Mouse (Mus musculus) heart, adult 2 months (tissue): Measurements from ENCODE around the gene Igf2r. TPM values are rescaled to one million over a fixed set of nuclear protein-coding genes. Genes with fewer than 3 reads are reported as not detected.

Experiments
- DNase-seq, 2 experiments: peaks; one replicate each; pipeline ENCODE4 v3.0.0; 2021
- H3K27ac ChIP-seq: fragments of 200-600 bp; 2 replicates; pipeline ENCODE4 v1.8.1; 2022
- H3K27me3 ChIP-seq: fragments of 200-500 bp; 2 replicates; pipeline ENCODE4 v1.6.1; 2012; ENCODE audit warnings: mild to moderate bottlenecking, low read length, inconsistent platforms, mixed read lengths; ENCODE audit not compliant: control insufficient read depth, insufficient read depth
- H3K36me3 ChIP-seq: fragments of 200-500 bp; 2 replicates; pipeline ENCODE4 v1.6.1; 2012; ENCODE audit warnings: low read length, inconsistent platforms; ENCODE audit not compliant: control insufficient read depth, insufficient read depth
- H3K4me1 ChIP-seq: fragments of 200-500 bp; 2 replicates; pipeline ENCODE4 v1.6.1; 2011; ENCODE audit warnings: low read length; ENCODE audit not compliant: control insufficient read depth, insufficient read depth
- H3K4me3 ChIP-seq: fragments of 200-600 bp; 2 replicates; pipeline ENCODE4 v1.8.1; 2022
- H3K79me2 ChIP-seq: fragments of 200-500 bp; replicated peaks from 2 replicates; pipeline ENCODE4 v1.6.1; 2012; ENCODE audit warnings: mild to moderate bottlenecking, inconsistent platforms, low read length, moderate library complexity, mixed read lengths; ENCODE audit not compliant: control insufficient read depth, insufficient read depth
- H3K9ac ChIP-seq: fragments of 200-500 bp; 2 replicates; pipeline ENCODE4 v1.6.1; 2012; ENCODE audit warnings: low read depth, mild to moderate bottlenecking, control low read depth, inconsistent platforms, low read length, mixed read lengths
- CTCF ChIP-seq: fragments of 200-600 bp; IDR thresholded peaks from 2 replicates; pipeline ENCODE4 v1.8.1; 2022; ENCODE audit warnings: antibody characterized with exemption, mild to moderate bottlenecking, moderate library complexity
- EP300 ChIP-seq: fragments of 200-500 bp; IDR thresholded peaks from 2 replicates; pipeline ENCODE4 v1.6.1; 2011; ENCODE audit warnings: low read depth, low read length, control low read depth; ENCODE audit not compliant: insufficient read depth
- POLR2A ChIP-seq: fragments of 200-500 bp; IDR thresholded peaks from 2 replicates; pipeline ENCODE4 v1.6.1; 2011; ENCODE audit warnings: mild to moderate bottlenecking, low read depth, low read length, control low read depth; ENCODE audit not compliant: insufficient read depth
- WGBS: fragments of 180-500 bp; shearing (Covaris S2); methylation state at CpG from one replicate; pipeline ENCODE4 v1.1.7; 2018; 5-methylcytosine and 5-hydroxymethylcytosine counted together
- intact Hi-C: fragments of 180-260 bp; cut with DNase I; formaldehyde crosslinking; loops from one replicate; pipeline ENCODE4 v1.15.1; 2025
- polyA plus RNA-seq: library from polyadenylated mRNA; depleted of rRNA; stranded (reverse); fragments of >200 nt; gene quantifications from 2 replicates; pipeline ENCODE4 v1.2.3, GENCODE M21; 2012
- total RNA-seq, 2 experiments: library from RNA; stranded (reverse); gene quantifications; 2 replicates each; pipeline ENCODE4 v1.2.3; 2021

Igf2r gene
- total and polyA plus RNA-seq, 3 experiments: 34.0 to 116 (median 98.9) TPM

DNA sequence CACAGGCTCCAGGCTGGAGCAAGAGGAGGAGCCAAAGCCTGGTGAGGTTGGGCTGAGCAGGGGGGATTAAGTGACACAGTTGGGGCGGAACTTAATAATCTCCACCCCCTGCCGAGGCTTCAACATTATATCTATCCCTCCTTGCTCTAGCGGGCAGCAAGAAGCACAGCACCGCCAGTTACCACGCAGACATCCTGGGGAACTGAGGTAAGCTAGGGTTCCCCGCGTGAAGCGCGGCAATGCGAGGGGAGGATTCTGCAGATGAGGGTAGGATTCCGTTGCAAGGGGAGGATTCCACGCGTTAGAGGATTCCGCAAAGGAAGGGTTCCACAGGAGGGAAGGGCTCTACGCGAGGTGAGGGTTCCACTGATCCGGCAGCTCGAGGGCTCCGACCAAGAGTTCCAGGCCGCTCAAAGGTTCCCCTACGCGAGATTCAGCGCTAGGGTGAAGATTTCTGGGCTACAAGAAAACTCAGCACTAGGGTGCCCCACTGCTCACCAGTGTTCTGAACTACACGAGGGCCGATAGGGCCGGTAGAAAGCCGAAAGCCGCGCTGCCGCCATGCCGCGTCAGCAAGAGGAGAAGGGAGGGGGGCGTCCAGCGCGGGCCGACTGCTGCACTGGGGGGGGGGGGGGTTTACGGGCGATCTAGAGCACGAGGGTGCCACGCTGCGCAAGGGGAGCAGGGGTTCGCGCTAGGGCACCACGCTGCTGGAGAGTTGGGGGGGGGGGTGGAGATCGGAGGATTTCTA lies 28.1 kb downstream of the Igf2r start:
- peak overlapping the region; percentile 72 for H3K4me3 ChIP-seq
- no peaks in the 10 kb centered on the region for H3K27me3 ChIP-seq
- peaks cover 44% of the 10 kb centered on the region for H3K36me3 ChIP-seq
- 39% methylated on average over 44 of the region's 45 CpGs for WGBS
- H3K9ac ChIP-seq: peak overlapping the region; percentile 58
- peaks cover 37% of the 10 kb centered on the region for H3K4me1 ChIP-seq
- H3K27ac ChIP-seq: peak overlapping the region; percentile 89
- peak; percentile 83 to 86 for DNase-seq
- intact Hi-C loops: loop anchor here (2.0 kb wide), 1 partner anchor 49 kb away; no protein-coding TSS in a partner anchor
- H3K79me2 ChIP-seq: peaks cover 7% of the 10 kb centered on the region
- TF ChIP-seq CTCF (peak; percentile 36; the same call in 1 of the 2 replicates), POLR2A (peak; percentile 98), EP300 (peak; percentile 64; the same call in 1 of the 2 replicates)

DNA sequence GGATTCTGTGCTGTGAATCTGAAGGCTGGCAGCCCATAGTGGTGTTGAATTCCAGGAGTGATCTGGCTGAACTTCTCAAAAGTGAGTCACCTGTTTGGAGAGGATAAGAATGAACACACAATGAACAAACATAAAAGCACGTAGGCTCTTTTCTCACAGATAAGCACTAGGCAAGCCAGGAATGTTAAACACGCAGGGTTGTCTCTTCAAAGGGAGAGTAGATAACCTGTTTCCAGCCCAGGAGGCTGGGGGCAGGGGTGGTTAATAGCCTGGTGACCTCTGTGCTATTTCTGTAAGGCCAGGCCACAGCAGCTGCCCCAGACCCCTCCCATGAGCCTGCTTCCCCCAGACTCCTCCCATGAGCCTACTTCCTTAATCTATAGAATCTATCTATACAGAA lies 29.1 kb downstream of the Igf2r start:
- WGBS: 13% methylated on average over 2 of the region's 2 CpGs
- H3K4me3 ChIP-seq: no peak overlapping the region

DNA sequence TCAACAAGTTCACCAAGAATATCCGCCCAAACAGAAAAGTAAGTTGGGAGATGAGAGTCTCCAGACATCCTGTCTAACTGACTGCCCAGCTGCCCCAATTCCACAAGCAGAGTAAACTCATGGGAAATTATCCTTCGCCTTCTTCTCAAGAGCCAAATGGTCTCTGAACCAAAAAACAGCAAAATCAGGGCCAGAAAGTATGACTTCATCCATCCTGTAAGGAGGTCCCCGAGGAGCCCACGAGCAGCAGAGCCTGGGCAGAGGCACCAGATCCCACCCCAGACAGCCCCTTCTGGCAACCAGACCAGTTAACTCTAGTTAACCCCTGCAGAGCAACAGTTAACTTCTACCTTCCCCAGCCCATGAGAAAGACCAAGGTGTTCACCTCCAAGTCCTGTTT lies 29.9 kb downstream of the Igf2r start:
- H3K79me2 ChIP-seq: peaks cover 7% of the 10 kb centered on the region
- no peak overlapping the region for H3K9ac ChIP-seq
- H3K36me3 ChIP-seq: peaks cover 43% of the 10 kb centered on the region
- peak in 1 of 2 experiments; percentile 64 for DNase-seq
- peaks cover 34% of the 10 kb centered on the region for H3K4me1 ChIP-seq
- no peaks in the 10 kb centered on the region for H3K27me3 ChIP-seq
- TF ChIP-seq CTCF: no peak
- H3K4me3 ChIP-seq: no peak overlapping the region
- 26% methylated on average over 4 of the region's 4 CpGs for WGBS
- peak overlapping the region; percentile 89 for H3K27ac ChIP-seq
- intact Hi-C loops: loop anchor here (1.0 to 2.0 kb wide), 2 partner anchors 15 to 55 kb away; no protein-coding TSS in a partner anchor

More for the DNA sequence above, 29.1 kb downstream of the Igf2r start:
- Histone ChIP-seq H3K36me3 (peaks cover 48% of the 10 kb centered on the region), H3K27ac (peak overlapping the region; percentile 89), H3K79me2 (peaks cover 7% of the 10 kb centered on the region), H3K4me1 (peaks cover 36% of the 10 kb centered on the region), H3K9ac (no peak overlapping the region), H3K27me3 (no peaks in the 10 kb centered on the region)
- intact Hi-C loops: loop anchor here (2.0 kb wide), 1 partner anchor 50 kb away; no protein-coding TSS in a partner anchor
- peak in 1 of 2 experiments; percentile 62 for DNase-seq
- TF ChIP-seq EP300 (0 out of 2 replicates have a peak, but pooled peaks have one; percentile 56), POLR2A (no peak), CTCF (no peak)

DNA sequence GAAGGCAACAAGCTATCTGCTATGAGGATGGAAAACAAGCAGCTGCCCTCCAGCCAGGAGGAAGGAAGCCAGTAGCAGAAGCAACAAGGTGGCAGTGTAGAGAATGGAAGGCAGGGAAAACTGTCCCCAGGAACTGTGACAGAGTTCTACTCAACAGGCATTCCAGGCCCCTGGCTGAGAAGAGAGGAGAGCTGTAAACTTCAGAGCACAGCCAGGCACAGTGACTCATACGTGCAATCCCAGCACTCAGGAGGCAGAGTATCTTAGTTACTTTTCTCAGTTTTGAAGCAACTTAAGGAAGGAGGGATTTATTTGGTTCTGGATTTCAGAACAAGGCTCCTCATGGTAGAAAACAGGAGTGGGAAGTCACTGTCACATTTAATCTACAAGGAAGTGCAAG lies 31.5 kb downstream of the Igf2r start:
- peak; percentile 16; the same call in 1 of the 2 replicates for TF ChIP-seq CTCF
- TF ChIP-seq POLR2A: no peak
- 0 out of 2 replicates have a peak, but pooled peaks have one; percentile 24 for TF ChIP-seq EP300
- no peaks in the 10 kb centered on the region for H3K27me3 ChIP-seq
- peaks cover 31% of the 10 kb centered on the region for H3K4me1 ChIP-seq
- DNase-seq: no peak
- peaks cover 32% of the 10 kb centered on the region for H3K36me3 ChIP-seq
- peak overlapping the region; percentile 89 for H3K27ac ChIP-seq
- peak overlapping the region; percentile 50 for H3K9ac ChIP-seq
- intact Hi-C loops: loop anchor here (2.0 kb wide), 1 partner anchor 13 kb away; no protein-coding TSS in a partner anchor
- no peak overlapping the region for H3K4me3 ChIP-seq
- H3K79me2 ChIP-seq: peaks cover 6% of the 10 kb centered on the region
- 10% methylated on average over 1 of the region's 1 CpGs for WGBS

DNA sequence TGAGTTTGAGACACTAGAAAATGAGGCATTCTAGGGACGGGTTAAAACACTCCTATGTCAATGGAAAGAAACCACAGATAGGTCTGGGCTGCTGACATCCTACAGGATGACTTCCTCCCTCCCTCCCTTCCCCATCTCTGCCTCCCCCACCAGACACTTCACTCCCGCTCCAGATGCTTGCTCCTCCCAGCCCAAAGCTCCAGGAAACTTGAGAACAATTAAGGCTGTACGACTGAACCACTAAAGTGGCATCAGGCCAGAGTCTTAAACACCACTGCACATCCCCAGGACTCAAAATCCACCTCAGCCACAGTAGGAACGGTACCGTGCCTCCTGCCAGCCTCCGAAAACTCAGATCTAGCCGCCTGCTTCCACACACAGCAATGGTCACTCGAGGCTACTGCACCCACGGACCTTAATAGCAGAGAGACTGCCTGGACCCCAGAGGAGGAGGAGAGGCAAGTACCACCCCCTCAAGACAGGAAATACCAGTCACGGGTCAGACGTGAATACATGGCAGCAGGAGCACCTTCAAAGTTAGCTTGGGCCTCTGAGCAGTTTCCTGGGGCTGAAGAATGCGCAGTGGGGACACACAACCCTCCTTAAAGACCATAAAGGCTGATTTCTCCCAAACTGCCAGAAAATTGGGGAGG lies 35.1 kb downstream of the Igf2r start:
- Histone ChIP-seq H3K27ac (peak overlapping the region; percentile 47), H3K9ac (peak overlapping the region; percentile 12; the same call in 1 of the 2 replicates), H3K79me2 (no peaks in the 10 kb centered on the region), H3K4me1 (peaks cover 22% of the 10 kb centered on the region), H3K4me3 (no peak overlapping the region), H3K27me3 (no peaks in the 10 kb centered on the region), H3K36me3 (peaks cover 22% of the 10 kb centered on the region)
- intact Hi-C loops: no loop called here
- 31% methylated on average over 12 of the region's 12 CpGs for WGBS
- no peak for DNase-seq
- TF ChIP-seq POLR2A: no peak
- 0 out of 2 replicates have a peak, but pooled peaks have one; percentile 8 for TF ChIP-seq EP300
